Mouse (Mus musculus) limb, embryonic 11.5 days (tissue): ENCODE measurements around the gene Sdk2. TPM values are rescaled to one million over a fixed set of nuclear protein-coding genes. Genes with fewer than 3 reads are reported as not detected.

ENCODE experiments used
- ATAC-seq: fragments of 200-750 bp; cut with Nextera tagmentation; 2 replicates; pipeline ENCODE4 v1.8.0; 2017; ENCODE audit warnings: low read depth; ENCODE audit not compliant: insufficient number of reproducible peaks, low FRiP score, low TSS enrichment
- DNase-seq: peaks from one replicate; pipeline ENCODE4 v3.0.0-alpha.2; 2015; ENCODE audit warnings: low spot score
- H3K27ac ChIP-seq: fragments of 300-500 bp; sonication (generic); replicated peaks from 2 replicates; pipeline ENCODE4 v1.5.1; 2014; ENCODE audit warnings: low read depth, mild to moderate bottlenecking, low read length
- H3K27me3 ChIP-seq: fragments of 300-500 bp; sonication (generic); 2 replicates; pipeline ENCODE4 v1.6.1; 2014; ENCODE audit warnings: mild to moderate bottlenecking, low read length, mixed read lengths; ENCODE audit not compliant: control insufficient read depth, insufficient read depth
- H3K36me3 ChIP-seq: fragments of 300-500 bp; sonication (generic); 2 replicates; pipeline ENCODE4 v1.6.1; 2014; ENCODE audit warnings: mild to moderate bottlenecking, low read length, moderate library complexity, mixed read lengths; ENCODE audit not compliant: control insufficient read depth, insufficient read depth
- H3K4me1 ChIP-seq: fragments of 300-500 bp; sonication (generic); 2 replicates; pipeline ENCODE4 v1.6.1; 2014; ENCODE audit warnings: low read length, mixed read lengths; ENCODE audit not compliant: control insufficient read depth, insufficient read depth
- H3K4me2 ChIP-seq: fragments of 300-500 bp; sonication (generic); 2 replicates; pipeline ENCODE4 v1.6.1; 2014; ENCODE audit warnings: low read depth, mild to moderate bottlenecking, moderate library complexity; ENCODE audit not compliant: severe bottlenecking
- H3K4me3 ChIP-seq: fragments of 300-500 bp; sonication (generic); 2 replicates; pipeline ENCODE4 v1.5.1; 2014; ENCODE audit warnings: low read depth, low read length
- H3K9ac ChIP-seq: fragments of 300-500 bp; sonication (generic); 2 replicates; pipeline ENCODE4 v1.6.1; 2014; ENCODE audit warnings: mild to moderate bottlenecking, low read length
- H3K9me3 ChIP-seq: fragments of 300-500 bp; sonication (generic); 2 replicates; pipeline ENCODE4 v1.6.1; 2016; ENCODE audit warnings: low read length; ENCODE audit not compliant: control insufficient read depth
- WGBS: fragments of 180-500 bp; shearing (Covaris S2); extraction: QIAGEN DNeasy Blood & Tissue Kit; methylation state at CpG from one replicate; pipeline ENCODE4 v1.1.7; 2014; 5-methylcytosine and 5-hydroxymethylcytosine counted together
- polyA plus RNA-seq: library from polyadenylated mRNA; unstranded; fragments of >200 nt; fragmentation: Nextera tagmentation; extraction: Ambion mirVana; gene quantifications from 2 replicates; pipeline ENCODE4 v1.2.1, GENCODE M21; 2014

Gene Sdk2
- polyA plus RNA-seq, 1 experiment from 2014 or later, result 0.60 TPM

GRCm38 (mm10) chr11:113785406-113786171 is 281.3 kb downstream of the Sdk2 start:
- 1% methylated on average over 19 of the region's 19 CpGs for WGBS
- peak; percentile 92 for DNase-seq

GRCm38 (mm10) chr11:113784656-113785396 is 282.0 kb downstream of the Sdk2 start:
- no peaks in the 10 kb centered on the region for H3K9me3 ChIP-seq
- ATAC-seq, result peak; percentile 32; the same call in 1 of the 2 replicates
- no peak for DNase-seq
- H3K9ac ChIP-seq, result no peak overlapping the region
- 38% methylated on average over 2 of the region's 2 CpGs for WGBS
- H3K27me3 ChIP-seq, result no peaks in the 10 kb centered on the region
- H3K4me2 ChIP-seq, result peak overlapping the region; percentile 51; the same call in 1 of the 2 replicates
- no peaks in the 10 kb centered on the region for H3K36me3 ChIP-seq
- peak overlapping the region; percentile 100 for H3K27ac ChIP-seq
- H3K4me3 ChIP-seq, result no peak overlapping the region
- peaks cover 33% of the 10 kb centered on the region for H3K4me1 ChIP-seq

More at GRCm38 (mm10) chr11:113785406-113786171, 281.3 kb downstream of the Sdk2 start:
- H3K4me2 ChIP-seq, result peak overlapping the region; percentile 51
- H3K4me3 ChIP-seq, result peak overlapping the region; percentile 21
- peaks cover 33% of the 10 kb centered on the region for H3K4me1 ChIP-seq
- H3K36me3 ChIP-seq, result no peaks in the 10 kb centered on the region
- peak overlapping the region; percentile 100 for H3K27ac ChIP-seq
- H3K27me3 ChIP-seq, result no peaks in the 10 kb centered on the region
- H3K9me3 ChIP-seq, result no peaks in the 10 kb centered on the region
- ATAC-seq, result peak; percentile 94
- H3K9ac ChIP-seq, result peak overlapping the region; percentile 63

DNA sequence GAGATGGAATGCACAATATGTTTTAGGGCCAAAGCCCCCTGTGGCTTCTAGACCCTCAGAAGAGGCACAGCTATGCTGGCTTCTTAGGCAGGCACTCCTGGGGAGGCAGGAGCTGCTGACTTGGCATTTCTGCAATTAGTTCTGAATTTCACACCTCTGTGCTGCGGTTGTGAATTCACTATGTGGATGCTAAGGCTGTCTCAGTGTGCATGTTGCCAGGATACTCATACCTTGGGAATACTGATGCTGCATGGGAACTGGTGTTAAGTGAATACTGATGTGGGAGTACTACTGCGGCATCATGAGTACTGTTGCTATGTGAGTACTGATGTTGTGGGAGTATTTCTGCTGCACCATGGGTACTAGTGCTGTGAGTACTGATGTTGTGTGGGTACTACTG is 284.4 kb downstream of the Sdk2 start:
- H3K4me1 ChIP-seq, result peaks cover 33% of the 10 kb centered on the region
- H3K36me3 ChIP-seq, result no peaks in the 10 kb centered on the region
- H3K9ac ChIP-seq, result no peak overlapping the region
- no peaks in the 10 kb centered on the region for H3K27me3 ChIP-seq
- ATAC-seq (no peak), DNase-seq (no peak)
- no peak overlapping the region for H3K4me3 ChIP-seq
- no peak overlapping the region for H3K27ac ChIP-seq
- H3K9me3 ChIP-seq, result no peaks in the 10 kb centered on the region
- 78% methylated on average over 2 of the region's 2 CpGs for WGBS
- H3K4me2 ChIP-seq, result no peak overlapping the region

GRCm38 (mm10) chr11:113782006-113782405 is 284.8 kb downstream of the Sdk2 start:
- ATAC-seq (no peak), DNase-seq (no peak)
- no peaks in the 10 kb centered on the region for H3K27me3 ChIP-seq
- no peak overlapping the region for H3K27ac ChIP-seq
- H3K4me2 ChIP-seq, result no peak overlapping the region
- no peak overlapping the region for H3K4me3 ChIP-seq
- H3K36me3 ChIP-seq, result no peaks in the 10 kb centered on the region
- H3K9ac ChIP-seq, result no peak overlapping the region
- no peaks in the 10 kb centered on the region for H3K9me3 ChIP-seq
- peaks cover 30% of the 10 kb centered on the region for H3K4me1 ChIP-seq
- 64% methylated on average over 2 of the region's 2 CpGs for WGBS

DNA sequence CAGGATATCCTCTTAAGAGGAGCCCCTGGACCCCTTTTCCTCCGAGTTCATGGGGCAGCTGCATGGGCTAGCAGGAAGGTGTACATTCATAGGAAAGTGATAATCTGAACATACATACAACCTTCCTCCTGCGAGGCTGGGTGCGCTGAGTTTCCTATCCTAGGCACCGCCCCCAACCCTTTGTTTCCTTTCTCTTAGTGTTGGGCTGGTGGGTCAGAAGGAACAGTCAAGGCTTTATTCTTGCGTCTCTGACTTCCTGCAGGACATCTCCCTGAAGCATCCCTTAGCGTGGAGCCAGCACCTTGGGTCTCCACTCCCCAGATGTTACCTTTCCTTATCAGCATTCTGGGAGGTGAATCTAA is 287.2 kb downstream of the Sdk2 start:
- ATAC-seq (no peak), DNase-seq (no peak)
- Histone ChIP-seq H3K36me3 (no peaks in the 10 kb centered on the region), H3K9ac (no peak overlapping the region), H3K27ac (no peak overlapping the region), H3K4me1 (peaks cover 15% of the 10 kb centered on the region), H3K4me2 (peak overlapping the region; percentile 3; the same call in 1 of the 2 replicates), H3K4me3 (no peak overlapping the region), H3K27me3 (no peaks in the 10 kb centered on the region), H3K9me3 (no peaks in the 10 kb centered on the region)
- 39% methylated on average over 6 of the region's 6 CpGs for WGBS

DNA sequence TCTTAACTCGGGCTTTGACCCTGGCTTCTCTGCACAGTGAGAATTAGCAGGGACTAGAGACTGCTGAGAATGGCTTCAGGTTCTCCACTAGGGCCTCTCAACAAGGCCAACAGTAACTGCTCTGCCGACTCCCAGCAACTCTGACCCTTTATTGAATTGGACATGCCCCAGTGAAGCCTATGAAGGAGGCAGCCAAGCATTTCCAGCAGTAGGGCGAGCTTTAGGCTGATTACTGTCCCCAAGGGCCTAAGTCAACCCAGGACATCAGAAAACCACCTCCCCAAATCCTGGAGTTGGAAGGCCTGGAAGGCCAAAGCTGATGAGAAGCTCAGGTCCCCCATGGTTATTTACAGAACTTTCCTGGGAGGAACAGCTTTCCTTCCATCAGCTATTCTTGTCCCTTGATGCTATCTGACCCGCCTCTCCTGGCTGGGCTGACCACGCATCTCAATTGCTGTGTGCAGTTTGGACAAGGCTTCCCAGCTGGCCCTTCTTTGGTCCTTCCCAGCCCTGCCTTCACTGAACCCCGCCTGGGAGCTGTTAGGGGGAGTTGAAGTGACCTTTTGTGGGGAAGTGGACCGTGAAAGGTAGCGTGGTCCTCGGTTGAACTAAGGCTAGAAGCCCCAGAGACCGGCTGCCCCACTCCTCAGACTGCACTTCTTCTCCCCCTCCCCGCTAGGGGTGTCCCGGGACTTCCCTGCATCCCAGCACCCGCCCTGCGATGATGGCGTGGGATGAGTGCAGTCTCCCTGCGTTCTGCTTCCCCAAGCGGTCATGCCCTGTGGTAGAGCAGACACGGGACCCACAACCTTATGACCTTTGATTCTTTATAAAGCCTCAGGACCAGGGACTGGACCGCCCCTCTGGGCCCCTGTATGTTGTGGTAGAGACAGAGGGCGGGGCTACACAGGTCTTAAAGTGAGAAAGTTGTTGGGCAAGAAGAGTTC is 287.8 kb downstream of the Sdk2 start:
- H3K27ac ChIP-seq, result no peak overlapping the region; the same call in 1 of the 2 replicates
- ATAC-seq, result no peak
- H3K9me3 ChIP-seq, result no peaks in the 10 kb centered on the region
- H3K4me3 ChIP-seq, result no peak overlapping the region
- H3K36me3 ChIP-seq, result no peaks in the 10 kb centered on the region
- no peak overlapping the region for H3K9ac ChIP-seq
- DNase-seq, result no peak
- no peaks in the 10 kb centered on the region for H3K27me3 ChIP-seq
- 41% methylated on average over 20 of the region's 20 CpGs for WGBS
- peaks cover 11% of the 10 kb centered on the region for H3K4me1 ChIP-seq
- peak overlapping the region; percentile 3; the same call in 1 of the 2 replicates for H3K4me2 ChIP-seq

GRCm38 (mm10) chr11:113777878-113778464 is 288.9 kb downstream of the Sdk2 start:
- H3K4me1 ChIP-seq, result peaks cover 11% of the 10 kb centered on the region
- no peak overlapping the region for H3K27ac ChIP-seq
- H3K4me3 ChIP-seq, result no peak overlapping the region
- H3K4me2 ChIP-seq, result no peak overlapping the region
- 73% methylated on average over 8 of the region's 8 CpGs for WGBS
- DNase-seq, result no peak
- H3K27me3 ChIP-seq, result no peaks in the 10 kb centered on the region
- ATAC-seq, result no peak
- H3K9ac ChIP-seq, result no peak overlapping the region
- H3K9me3 ChIP-seq, result no peaks in the 10 kb centered on the region
- H3K36me3 ChIP-seq, result no peaks in the 10 kb centered on the region
